Mouse (Mus musculus) midbrain, postnatal 0 days (tissue): ENCODE measurements around the gene Tal1. TPM values are rescaled to one million over a fixed set of nuclear protein-coding genes. Genes with fewer than 3 reads are reported as not detected.

Source experiments
- ATAC-seq: fragments of 200-750 bp; cut with Nextera tagmentation; 2 replicates; pipeline ENCODE4 v1.8.0; 2017; ENCODE audit warnings: moderate number of reproducible peaks, mild to moderate bottlenecking, moderate TSS enrichment, moderate library complexity; ENCODE audit not compliant: low FRiP score
- DNase-seq: peaks from one replicate; pipeline ENCODE4 v3.0.0-alpha.2; 2015; ENCODE audit warnings: low spot score
- H3K27ac ChIP-seq: fragments of 300-500 bp; sonication (generic); 2 replicates; pipeline ENCODE4 v1.5.1; 2014; ENCODE audit warnings: low read depth, mild to moderate bottlenecking, low read length, mixed read lengths
- H3K27me3 ChIP-seq: fragments of 300-500 bp; sonication (generic); 2 replicates; pipeline ENCODE4 v1.6.1; 2014; ENCODE audit warnings: low read length, control low read depth, mixed read lengths; ENCODE audit not compliant: insufficient read depth
- H3K36me3 ChIP-seq: fragments of 300-500 bp; sonication (generic); 2 replicates; pipeline ENCODE4 v1.6.1; 2014; ENCODE audit warnings: low read length, control low read depth, mixed read lengths; ENCODE audit not compliant: insufficient read depth
- H3K4me1 ChIP-seq: fragments of 300-500 bp; sonication (generic); 2 replicates; pipeline ENCODE4 v1.6.1; 2014; ENCODE audit warnings: mild to moderate bottlenecking, control low read depth, antibody characterized with exemption, low read length, mixed read lengths; ENCODE audit not compliant: insufficient read depth
- H3K4me2 ChIP-seq: fragments of 300-500 bp; sonication (generic); 2 replicates; pipeline ENCODE4 v1.6.1; 2014; ENCODE audit warnings: low read depth, mild to moderate bottlenecking, low read length, mixed read lengths; ENCODE audit not compliant: poor library complexity, severe bottlenecking
- H3K4me3 ChIP-seq: fragments of 300-500 bp; sonication (generic); 2 replicates; pipeline ENCODE4 v1.5.1; 2014; ENCODE audit warnings: low read depth, mild to moderate bottlenecking, low read length, moderate library complexity
- H3K9ac ChIP-seq: fragments of 300-500 bp; sonication (generic); replicated peaks from 2 replicates; pipeline ENCODE4 v1.6.1; 2014; ENCODE audit warnings: mild to moderate bottlenecking, low read length, moderate library complexity, mixed read lengths; ENCODE audit not compliant: poor library complexity, severe bottlenecking
- H3K9me3 ChIP-seq: fragments of 300-500 bp; sonication (generic); 2 replicates; pipeline ENCODE4 v1.6.1; 2016; ENCODE audit warnings: low read length, control low read depth
- CTCF ChIP-seq: IDR thresholded peaks from 2 replicates; pipeline ENCODE4 v1.5.1; 2016; ENCODE audit warnings: antibody characterized with exemption, mild to moderate bottlenecking
- WGBS: fragments of 180-500 bp; shearing (Covaris S2); extraction: QIAGEN DNeasy Blood & Tissue Kit; methylation state at CpG from one replicate; pipeline ENCODE4 v1.1.7; 2014; 5-methylcytosine and 5-hydroxymethylcytosine counted together
- polyA plus RNA-seq: library from polyadenylated mRNA; unstranded; fragments of >200 nt; fragmentation: Nextera tagmentation; extraction: Ambion mirVana; gene quantifications from 2 replicates; pipeline ENCODE4 v1.2.1, GENCODE M21; 2015
- total RNA-seq: library from RNA; depleted of rRNA; stranded (reverse); fragments of >200 nt; gene quantifications from 2 replicates; pipeline ENCODE4 v1.2.3, GENCODE M21; 2014

The Tal1 gene
- total and polyA plus RNA-seq, 2 experiments from 2014 or later = 6.6 to 64.8 TPM

DNA sequence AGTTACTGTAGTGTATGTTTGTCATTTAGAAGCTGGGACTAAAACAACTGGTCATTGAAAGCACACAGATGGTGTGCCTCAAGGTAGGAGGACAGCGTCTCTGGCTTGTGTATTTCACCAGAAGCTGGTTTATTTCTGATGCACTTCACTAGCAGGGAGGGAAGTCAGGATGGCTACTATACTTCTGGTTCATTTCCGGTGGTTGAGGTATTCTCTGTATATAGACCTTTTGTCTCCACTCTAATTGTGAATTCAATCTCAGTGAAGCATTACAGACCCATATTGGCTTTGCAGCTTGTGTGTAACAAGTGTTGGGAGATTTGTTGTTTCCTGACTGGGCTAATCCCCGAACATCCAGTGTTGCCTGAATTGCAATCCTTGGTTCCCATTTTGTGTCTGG lies 4.5 kb downstream of the Tal1 start:
- no peaks in the 10 kb centered on the region for H3K9me3 ChIP-seq
- H3K4me2 ChIP-seq = peak overlapping the region; percentile 46
- no peak for ATAC-seq
- no peaks in the 10 kb centered on the region for H3K36me3 ChIP-seq
- H3K4me1 ChIP-seq = no peaks in the 10 kb centered on the region
- DNase-seq = no peak
- 7% methylated on average over 3 of the region's 3 CpGs for WGBS
- peaks cover 34% of the 10 kb centered on the region for H3K27me3 ChIP-seq
- peak overlapping the region; percentile 42 for H3K4me3 ChIP-seq
- TF ChIP-seq CTCF = no peak
- H3K27ac ChIP-seq = peak overlapping the region; percentile 84
- 0 out of 2 replicates have a peak overlapping the region, but pooled peaks have one; percentile 40 for H3K9ac ChIP-seq

DNA sequence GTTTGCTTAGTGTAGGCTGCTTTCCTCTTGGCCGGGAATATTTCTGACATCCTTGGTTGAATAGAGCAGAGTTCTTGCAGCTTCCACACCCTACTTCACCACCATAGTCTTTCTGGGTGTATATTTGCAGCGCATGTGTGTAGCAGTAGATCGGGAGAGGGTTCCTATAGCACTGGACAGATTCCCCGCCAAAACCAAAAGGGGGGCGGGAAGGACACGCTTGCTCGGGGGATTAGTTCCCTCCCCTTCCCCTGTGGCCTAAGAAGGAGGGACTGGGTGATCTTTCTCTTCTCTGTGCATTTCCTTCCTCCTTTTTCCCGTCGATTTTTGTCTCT lies 6.3 kb downstream of the Tal1 start:
- Histone ChIP-seq H3K4me2 (peak overlapping the region; percentile 74), H3K4me3 (peak overlapping the region; percentile 58), H3K36me3 (no peaks in the 10 kb centered on the region), H3K27ac (peak overlapping the region; percentile 19), H3K4me1 (no peaks in the 10 kb centered on the region), H3K9ac (peak overlapping the region; percentile 72), H3K27me3 (peaks cover 40% of the 10 kb centered on the region), H3K9me3 (no peaks in the 10 kb centered on the region)
- under 1% methylated on average over 9 of the region's 9 CpGs for WGBS
- no peak for DNase-seq
- no peak for TF ChIP-seq CTCF
- no peak for ATAC-seq

DNA sequence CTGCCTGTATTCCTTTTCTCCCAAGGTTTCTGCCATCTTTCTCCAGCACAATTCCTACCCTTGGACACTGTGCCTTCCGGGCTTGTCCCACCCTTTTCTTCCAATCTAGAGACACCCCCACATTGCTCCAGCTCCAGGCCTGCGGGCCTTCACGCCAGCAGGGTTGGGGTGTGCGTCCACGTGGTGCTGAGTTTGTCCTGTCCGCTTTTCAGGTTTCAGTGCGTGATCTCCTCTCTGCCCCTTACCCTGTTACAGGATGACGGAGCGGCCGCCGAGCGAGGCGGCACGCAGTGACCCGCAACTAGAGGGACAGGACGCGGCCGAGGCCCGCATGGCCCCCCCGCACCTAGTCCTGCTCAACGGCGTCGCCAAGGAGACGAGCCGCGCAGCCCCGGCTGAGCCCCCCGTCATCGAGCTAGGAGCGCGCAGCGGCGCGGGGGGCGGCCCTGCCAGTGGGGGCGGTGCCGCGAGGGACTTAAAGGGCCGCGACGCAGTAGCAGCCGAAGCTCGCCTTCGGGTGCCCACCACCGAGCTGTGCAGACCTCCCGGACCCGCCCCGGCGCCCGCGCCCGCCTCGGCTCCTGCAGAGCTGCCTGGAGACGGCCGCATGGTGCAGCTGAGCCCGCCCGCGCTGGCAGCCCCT lies 6.8 kb downstream of the Tal1 start:
- H3K4me2 ChIP-seq = peak overlapping the region; percentile 74
- DNase-seq (no peak), ATAC-seq (peak; percentile 74)
- no peaks in the 10 kb centered on the region for H3K36me3 ChIP-seq
- H3K27ac ChIP-seq = peak overlapping the region; percentile 19
- H3K4me3 ChIP-seq = peak overlapping the region; percentile 58
- no peaks in the 10 kb centered on the region for H3K9me3 ChIP-seq
- no peaks in the 10 kb centered on the region for H3K4me1 ChIP-seq
- H3K27me3 ChIP-seq = peaks cover 40% of the 10 kb centered on the region
- H3K9ac ChIP-seq = peak overlapping the region; percentile 72
- WGBS = under 1% methylated on average over 50 of the region's 58 CpGs
- no peak for TF ChIP-seq CTCF

DNA sequence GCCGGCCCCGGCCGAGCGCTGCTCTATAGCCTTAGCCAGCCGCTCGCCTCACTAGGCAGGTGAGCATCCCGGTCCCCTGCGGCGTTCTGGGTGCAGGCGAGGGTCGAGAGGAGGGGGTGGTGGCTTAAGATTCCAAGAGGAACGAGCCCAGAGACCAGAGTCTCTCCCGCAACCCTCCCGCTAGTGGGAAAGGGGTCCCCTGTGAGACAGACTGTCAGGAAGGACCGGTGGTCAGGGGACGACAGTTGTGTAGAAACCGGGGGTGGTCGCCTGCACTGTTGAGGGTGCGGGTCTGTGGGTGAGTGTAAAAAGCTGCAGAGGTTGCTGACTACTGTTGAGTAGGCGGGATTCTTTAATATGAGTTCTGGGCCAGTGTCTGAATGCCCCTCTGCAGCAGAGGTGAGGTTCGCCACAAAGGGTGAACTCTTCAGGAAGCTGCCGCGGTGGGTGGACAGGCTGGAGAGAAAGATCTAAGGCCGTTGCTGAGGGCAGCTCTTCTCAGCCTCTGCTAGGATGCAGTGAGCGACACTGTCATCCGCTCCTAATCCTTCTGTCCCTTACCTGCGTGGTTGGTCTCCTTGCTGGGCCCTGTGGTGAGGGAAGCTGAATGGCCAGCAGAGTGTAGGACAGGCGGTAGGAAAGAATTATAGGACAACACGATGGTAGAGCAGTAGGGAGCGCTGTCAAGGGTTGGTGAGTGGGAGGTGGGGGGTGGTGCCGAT lies 7.5 kb downstream of the Tal1 start:
- Histone ChIP-seq H3K36me3 (no peaks in the 10 kb centered on the region; the same call in 1 of the 2 replicates), H3K4me2 (peak overlapping the region; percentile 74), H3K9ac (peak overlapping the region; percentile 72), H3K27me3 (peaks cover 40% of the 10 kb centered on the region), H3K4me1 (no peaks in the 10 kb centered on the region), H3K9me3 (no peaks in the 10 kb centered on the region), H3K27ac (peak overlapping the region; percentile 19), H3K4me3 (peak overlapping the region; percentile 58)
- peak; percentile 4; the same call in 1 of the 2 replicates for ATAC-seq
- no peak for TF ChIP-seq CTCF
- no peak for DNase-seq
- 1% methylated on average over 31 of the region's 31 CpGs for WGBS

DNA sequence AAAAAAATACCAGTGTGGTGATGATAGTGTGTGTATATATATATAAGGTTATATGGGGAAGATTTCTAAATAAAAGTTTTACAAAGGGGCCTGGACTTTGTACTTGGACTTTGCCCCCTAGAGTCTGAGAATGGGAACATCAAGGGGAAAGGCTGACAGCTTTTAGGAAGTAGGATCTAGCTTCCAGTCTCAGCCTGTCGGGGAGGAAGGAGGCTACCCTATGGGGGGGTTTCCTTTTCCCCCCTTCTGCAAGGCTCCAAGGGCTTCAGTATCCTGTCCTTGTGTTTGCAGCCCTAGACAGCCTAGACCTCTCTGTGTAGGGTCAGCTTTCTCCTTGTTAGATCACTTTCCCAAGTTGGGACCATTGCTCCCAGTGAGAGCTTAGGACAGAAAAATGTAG lies 15.4 kb downstream of the Tal1 start:
- no peak for TF ChIP-seq CTCF
- no peaks in the 10 kb centered on the region for H3K9me3 ChIP-seq
- ATAC-seq = no peak
- no peak overlapping the region for H3K27ac ChIP-seq
- H3K4me2 ChIP-seq = no peak overlapping the region
- no peaks in the 10 kb centered on the region for H3K4me1 ChIP-seq
- no peaks in the 10 kb centered on the region; the same call in 1 of the 2 replicates for H3K27me3 ChIP-seq
- H3K9ac ChIP-seq = no peak overlapping the region
- peaks cover 4% of the 10 kb centered on the region for H3K36me3 ChIP-seq
- no peak overlapping the region for H3K4me3 ChIP-seq
- DNase-seq = no peak
- WGBS = 60% methylated on average over 1 of the region's 1 CpGs

DNA sequence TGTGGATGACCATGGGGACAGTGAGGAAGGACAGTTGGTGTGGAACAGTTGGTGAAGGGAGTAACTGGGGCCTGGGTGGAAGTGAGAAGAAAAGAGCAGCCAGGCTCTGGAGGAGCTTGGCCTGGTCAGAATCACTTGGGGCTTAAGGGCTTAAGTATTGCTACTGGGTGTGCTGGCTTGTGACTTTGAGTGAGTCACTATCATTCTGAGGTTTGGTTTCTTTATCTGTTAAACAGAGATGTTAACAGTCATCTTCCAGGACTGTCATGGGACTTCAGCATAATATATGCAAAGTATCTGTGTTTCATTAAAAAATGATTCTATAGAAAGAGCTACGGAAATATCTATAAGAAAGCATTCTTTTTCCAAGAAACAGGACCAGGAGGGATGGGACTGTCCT lies 18.6 kb downstream of the Tal1 start:
- ATAC-seq = no peak
- H3K4me2 ChIP-seq = no peak overlapping the region
- 89% methylated on average over 1 of the region's 1 CpGs for WGBS

More for the DNA sequence above, 18.6 kb downstream of the Tal1 start:
- H3K27ac ChIP-seq = no peak overlapping the region
- peaks cover 4% of the 10 kb centered on the region; the same call in 1 of the 2 replicates for H3K4me1 ChIP-seq
- DNase-seq = no peak
- H3K4me3 ChIP-seq = no peak overlapping the region
- H3K9ac ChIP-seq = no peak overlapping the region
- H3K36me3 ChIP-seq = no peaks in the 10 kb centered on the region
- H3K27me3 ChIP-seq = no peaks in the 10 kb centered on the region
- no peaks in the 10 kb centered on the region for H3K9me3 ChIP-seq
- no peak for TF ChIP-seq CTCF
